Mouse (Mus musculus): ENCODE results near the gene Casp3. TPM values are rescaled to one million over a fixed set of nuclear protein-coding genes. Genes with fewer than 3 reads are reported as not detected.
"Not testable (repeated sequence)": the region's sequence is repeated elsewhere in the genome, so short reads cannot be mapped to it uniquely, and the experiment has no call there.

Gene Casp3
- 139 and 149 TPM in 2 replicates for polyA plus RNA-seq (2016; fragmentation: Nextera tagmentation; extraction: Ambion mirVana)

DNA sequence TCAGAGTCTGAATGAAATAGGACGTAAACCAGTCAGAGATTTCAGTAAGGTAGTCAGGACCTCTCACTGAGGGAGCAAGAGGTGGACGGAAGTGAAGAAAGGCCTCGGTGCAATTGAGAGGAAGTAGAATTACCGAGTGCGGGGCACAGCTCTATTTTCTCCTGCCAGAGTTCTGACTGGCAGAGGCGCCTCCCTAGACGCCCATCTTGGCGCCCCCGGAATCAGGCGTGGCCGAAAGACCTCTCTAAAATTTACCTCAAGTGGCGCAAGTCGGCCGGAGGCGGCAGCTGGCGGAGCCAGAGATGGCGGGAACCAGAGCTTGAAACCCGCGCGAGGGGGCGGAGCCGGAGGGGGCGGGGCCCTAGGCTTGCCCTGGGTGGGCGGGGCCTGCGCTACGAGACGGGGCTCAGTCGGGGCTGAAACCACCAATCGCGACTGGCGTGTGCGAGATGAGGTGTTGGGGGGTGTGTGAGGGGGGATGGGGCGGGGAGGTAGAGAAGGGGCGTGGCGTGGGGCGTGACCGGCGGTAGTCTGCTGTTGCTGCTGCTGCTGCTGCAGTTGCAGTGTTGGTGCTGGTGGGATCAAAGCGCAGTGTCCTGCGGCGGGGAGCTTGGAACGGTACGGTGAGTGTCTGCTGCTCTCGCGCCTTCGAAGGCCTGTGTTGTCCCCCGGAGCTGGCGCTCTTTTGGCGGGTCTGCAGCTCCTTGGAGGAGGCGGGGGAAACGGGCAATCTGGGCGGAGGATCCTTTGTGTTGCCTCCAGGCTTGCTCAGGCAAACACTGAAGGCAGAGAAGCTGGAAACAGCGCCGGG lies at the start of gene Casp3, which contains the start of gene Primpol:
Gene Casp3, plus strand, starts transcription at position 413 of the 811 bp plus-strand sequence.
Gene Primpol, minus strand, starts transcription at position 334 of the 811 bp plus-strand sequence.
- H3K4me3 ChIP-seq, result peak within 1 kb of the TSS; percentile 80
- no peaks in the 10 kb centered on the region for H3K9me3 ChIP-seq
- no peaks in the 10 kb centered on the region for H3K27me3 ChIP-seq (replicated peaks; ENCODE audit: low read depth, poor library complexity, severe bottlenecking)
- under 1% methylated on average over 54 of the region's 54 CpGs for WGBS
- H3K27ac ChIP-seq (replicated peaks), result peak within 1 kb of the TSS; percentile 96
- 0 out of 2 replicates have a peak, but pooled peaks cover 3% of the 10 kb centered on the region for H3K36me3 ChIP-seq (replicated peaks)
- peak; percentile 99 for DNase-seq (ENCODE audit: low spot score)
- peaks cover 38% of the 10 kb centered on the region for H3K4me1 ChIP-seq

DNA sequence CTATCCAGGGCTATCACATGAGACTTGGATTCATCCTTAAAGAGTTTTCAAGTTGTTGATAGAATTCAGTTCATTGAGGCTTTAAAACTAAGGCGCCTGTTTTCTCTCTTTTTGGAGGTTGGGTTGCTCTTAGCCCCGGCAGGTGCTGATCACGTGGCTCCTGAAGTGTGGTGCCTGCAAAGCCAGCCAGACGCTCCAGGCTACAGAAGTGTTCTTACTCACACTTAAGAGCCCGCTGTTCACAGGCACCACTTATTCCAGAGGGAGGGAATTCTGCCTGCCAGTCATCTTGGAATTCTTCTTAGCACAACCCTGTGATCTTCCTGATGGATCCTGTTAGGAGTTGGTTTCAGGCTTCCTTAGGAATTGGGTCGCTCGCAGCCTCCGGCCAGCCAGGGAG lies 49.1 kb upstream of the Casp3 start:
- no peak for DNase-seq (ENCODE audit: low spot score)
- Histone ChIP-seq H3K27me3 (replicated peaks; ENCODE audit: low read depth, poor library complexity, severe bottlenecking) (no peaks in the 10 kb centered on the region), H3K9me3 (no peaks in the 10 kb centered on the region), H3K36me3 (replicated peaks) (peaks cover 65% of the 10 kb centered on the region), H3K4me1 (no peaks in the 10 kb centered on the region), H3K4me3 (no peak overlapping the region), H3K27ac (replicated peaks) (no peak overlapping the region)
- WGBS, result 90% methylated on average over 8 of the region's 8 CpGs

DNA sequence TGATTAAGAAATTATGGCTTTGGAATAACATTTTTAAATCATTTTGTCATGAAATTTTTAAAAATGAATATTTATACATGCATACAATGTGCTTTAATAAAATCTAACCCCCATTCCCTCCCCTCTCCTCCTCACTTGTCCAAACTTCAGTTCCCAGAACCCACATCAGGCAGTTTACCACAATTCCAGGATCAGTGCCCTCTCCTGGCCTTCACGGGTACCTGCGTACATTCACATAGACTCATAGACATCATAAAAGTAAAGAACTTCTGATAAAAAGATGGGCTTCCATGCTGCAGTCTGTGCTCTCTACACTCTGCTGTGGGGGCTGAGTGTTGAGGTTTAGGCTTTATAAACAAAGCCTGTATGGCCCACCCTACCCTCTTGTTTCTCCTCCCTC lies 48.1 kb upstream of the Casp3 start:
- Histone ChIP-seq H3K9me3 (no peaks in the 10 kb centered on the region), H3K27me3 (replicated peaks; ENCODE audit: low read depth, poor library complexity, severe bottlenecking) (no peaks in the 10 kb centered on the region), H3K27ac (replicated peaks) (no peak overlapping the region), H3K4me1 (no peaks in the 10 kb centered on the region), H3K4me3 (no peak overlapping the region), H3K36me3 (replicated peaks) (peaks cover 67% of the 10 kb centered on the region)
- 90% methylated on average over 2 of the region's 2 CpGs for WGBS
- no peak for DNase-seq (ENCODE audit: low spot score)

DNA sequence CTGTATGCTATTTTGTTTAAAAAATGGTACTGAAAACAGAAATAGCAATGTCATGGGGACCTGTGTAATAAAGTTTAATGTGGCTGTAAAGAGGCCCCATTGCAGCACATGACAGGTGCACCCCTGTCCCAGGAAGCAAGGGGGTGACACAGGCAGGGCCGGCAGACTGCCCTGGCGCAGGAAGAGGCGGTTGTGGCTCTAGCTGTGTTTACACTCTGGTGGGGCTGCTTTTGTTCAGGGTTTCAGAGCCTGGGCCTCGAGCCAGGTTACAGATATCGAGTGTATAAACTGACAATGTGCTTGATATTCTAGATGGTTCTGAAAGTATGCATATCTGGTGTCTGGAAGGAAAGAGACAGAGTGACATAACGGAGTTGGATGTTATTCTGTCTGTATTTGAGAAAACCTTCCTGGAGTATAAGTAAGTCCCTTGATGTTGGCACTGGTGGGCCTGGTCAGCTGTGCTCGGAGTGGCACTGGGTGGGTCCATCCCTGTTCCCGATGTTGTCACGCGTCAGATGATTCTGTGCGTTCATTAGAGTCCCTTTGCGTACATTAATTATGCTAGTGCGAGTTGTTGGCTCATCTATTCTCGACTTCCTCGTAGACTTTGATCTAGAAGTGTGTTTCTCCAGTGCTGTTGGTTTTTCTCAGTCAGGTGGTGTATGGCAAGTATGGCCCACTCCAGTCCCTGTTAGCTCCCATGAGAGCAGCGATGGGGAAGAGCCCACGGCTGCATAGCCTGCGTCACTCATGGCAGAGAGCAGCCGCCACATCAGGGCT lies 47.2 kb upstream of the Casp3 start:
- no peak for DNase-seq (ENCODE audit: low spot score)
- Histone ChIP-seq H3K4me1 (no peaks in the 10 kb centered on the region), H3K27me3 (replicated peaks; ENCODE audit: low read depth, poor library complexity, severe bottlenecking) (no peaks in the 10 kb centered on the region), H3K36me3 (replicated peaks) (peaks cover 70% of the 10 kb centered on the region), H3K4me3 (no peak overlapping the region), H3K9me3 (no peaks in the 10 kb centered on the region), H3K27ac (replicated peaks) (no peak overlapping the region)
- WGBS, result 94% methylated on average over 19 of the region's 19 CpGs

DNA sequence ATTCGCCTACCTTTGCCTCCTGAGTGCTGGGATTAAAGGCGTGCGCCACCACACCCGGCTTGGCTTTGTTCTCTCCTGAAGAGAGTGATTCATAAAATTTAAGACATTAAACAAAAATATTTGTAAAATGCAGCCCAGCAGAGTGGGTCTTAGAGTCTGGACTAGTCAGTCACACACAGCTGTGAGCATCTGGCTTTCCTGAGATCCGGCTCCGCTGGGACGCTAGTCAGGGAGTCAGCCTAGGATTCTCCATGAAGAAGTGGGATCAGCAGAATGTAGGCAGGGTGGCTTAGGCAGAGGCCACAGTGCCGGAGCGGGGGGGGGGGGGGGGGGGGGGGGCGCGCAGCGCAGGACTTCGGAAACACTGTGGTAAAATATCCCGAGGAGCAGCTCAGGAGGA lies 46.4 kb upstream of the Casp3 start:
- Histone ChIP-seq H3K9me3 (no peaks in the 10 kb centered on the region), H3K27ac (replicated peaks) (no peak overlapping the region), H3K36me3 (replicated peaks) (peaks cover 68% of the 10 kb centered on the region), H3K27me3 (replicated peaks; ENCODE audit: low read depth, poor library complexity, severe bottlenecking) (no peaks in the 10 kb centered on the region), H3K4me1 (no peaks in the 10 kb centered on the region), H3K4me3 (no peak overlapping the region)
- no peak for DNase-seq (ENCODE audit: low spot score)
- 88% methylated on average over 10 of the region's 14 CpGs for WGBS

DNA sequence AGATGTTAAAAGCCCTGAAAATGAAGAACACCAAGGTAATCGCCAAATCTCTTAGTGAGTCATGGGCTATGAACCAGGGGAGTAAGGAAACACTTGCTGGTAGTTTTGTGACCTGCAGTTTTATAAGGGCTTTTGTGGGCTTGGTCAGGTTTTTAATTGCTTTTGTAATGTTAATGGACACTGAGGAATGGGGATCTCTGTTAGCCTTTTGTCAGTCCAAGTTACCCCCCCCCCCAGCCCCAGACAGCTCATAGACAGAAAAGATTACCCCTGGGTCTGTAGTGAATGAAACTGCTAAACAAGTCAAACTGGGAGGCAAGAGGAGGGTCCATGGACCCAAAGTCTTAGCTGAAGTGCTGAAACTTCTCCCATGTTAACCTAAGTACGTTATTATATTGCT lies 43.6 kb upstream of the Casp3 start:
- DNase-seq (ENCODE audit: low spot score), result no peak
- H3K27ac ChIP-seq (replicated peaks), result no peak overlapping the region
- WGBS, result 79% methylated on average over 2 of the region's 2 CpGs
- H3K27me3 ChIP-seq (replicated peaks; ENCODE audit: low read depth, poor library complexity, severe bottlenecking), result no peaks in the 10 kb centered on the region
- no peaks in the 10 kb centered on the region for H3K4me1 ChIP-seq
- H3K36me3 ChIP-seq (replicated peaks), result peaks cover 78% of the 10 kb centered on the region
- H3K9me3 ChIP-seq, result no peaks in the 10 kb centered on the region
- no peak overlapping the region for H3K4me3 ChIP-seq

DNA sequence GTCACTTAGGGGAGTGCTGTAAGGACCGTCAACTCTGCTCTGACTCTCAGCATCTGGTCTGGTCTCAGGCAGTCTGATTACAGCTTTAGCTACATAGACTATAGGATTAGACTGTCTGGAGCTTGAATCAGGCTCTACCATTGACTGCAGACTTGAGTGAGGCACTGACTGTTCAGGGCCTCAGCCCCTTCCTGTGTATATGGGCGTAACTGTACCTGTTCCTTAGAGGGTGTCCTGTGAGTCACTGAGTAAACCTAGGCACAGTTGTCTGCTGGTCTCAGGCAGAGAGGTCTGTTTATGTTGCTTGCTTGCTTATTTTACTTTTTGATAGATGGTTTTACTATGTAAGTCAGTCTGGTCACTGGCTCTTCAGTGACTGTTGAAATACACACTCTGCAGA lies 43.1 kb upstream of the Casp3 start:
- H3K27ac ChIP-seq (replicated peaks), result no peak overlapping the region
- no peaks in the 10 kb centered on the region for H3K4me1 ChIP-seq
- no peak overlapping the region for H3K4me3 ChIP-seq
- no peaks in the 10 kb centered on the region for H3K9me3 ChIP-seq
- peaks cover 83% of the 10 kb centered on the region for H3K36me3 ChIP-seq (replicated peaks)
- WGBS, result 91% methylated on average over 2 of the region's 2 CpGs
- DNase-seq (ENCODE audit: low spot score), result no peak
- no peaks in the 10 kb centered on the region for H3K27me3 ChIP-seq (replicated peaks; ENCODE audit: low read depth, poor library complexity, severe bottlenecking)

DNA sequence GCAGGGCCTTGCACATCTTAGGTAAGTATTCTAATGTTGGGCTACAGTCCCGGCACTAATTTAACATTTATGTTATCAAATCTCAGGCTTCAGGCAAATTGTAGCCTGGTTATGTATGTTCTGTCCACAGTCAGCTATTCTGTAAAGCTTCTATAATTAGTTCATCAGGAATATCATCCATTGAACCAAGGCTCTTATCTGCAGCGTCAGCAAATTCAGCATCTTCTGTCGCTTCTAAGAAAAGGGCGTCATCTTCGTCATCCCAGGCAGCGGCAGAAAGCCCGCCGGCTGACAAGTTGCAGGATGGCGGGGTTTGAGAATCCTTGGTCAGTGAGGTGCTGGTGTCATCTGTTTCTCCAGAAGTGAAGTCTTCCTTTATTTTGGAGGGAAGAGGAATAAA lies 38.3 kb upstream of the Casp3 start:
- 96% methylated on average over 9 of the region's 9 CpGs for WGBS
- Histone ChIP-seq H3K36me3 (replicated peaks) (peaks cover 79% of the 10 kb centered on the region), H3K9me3 (no peaks in the 10 kb centered on the region)

DNA sequence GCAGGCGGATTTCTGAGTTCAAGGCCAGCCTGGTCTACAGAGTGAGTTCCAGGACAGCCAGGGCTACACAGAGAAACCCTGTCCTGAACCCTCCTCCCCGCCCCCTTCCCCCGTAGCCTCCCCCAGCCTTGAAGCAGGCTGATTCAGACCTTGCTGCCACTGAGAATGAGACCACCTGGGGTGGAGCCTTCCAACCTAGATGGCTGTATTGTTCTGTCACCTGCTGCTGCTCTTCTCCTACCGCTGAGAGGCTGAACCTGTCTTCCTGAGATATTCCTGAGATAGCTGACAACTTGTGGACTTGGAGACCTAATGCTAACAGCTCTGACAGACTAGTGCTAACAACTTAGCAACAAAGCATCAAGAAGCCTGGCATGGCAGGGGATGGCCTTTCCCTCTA lies 32.8 kb upstream of the Casp3 start:
- 55% methylated on average over 4 of the region's 4 CpGs for WGBS
- not testable (repeated sequence) for DNase-seq (ENCODE audit: low spot score); H3K27ac ChIP-seq (replicated peaks); H3K27me3 ChIP-seq (replicated peaks; ENCODE audit: low read depth, poor library complexity, severe bottlenecking); H3K4me1 ChIP-seq; H3K4me3 ChIP-seq; H3K9me3 ChIP-seq
- H3K36me3 ChIP-seq (replicated peaks), result peaks cover 34% of the 10 kb centered on the region

More for the DNA sequence above, 38.3 kb upstream of the Casp3 start:
- Histone ChIP-seq H3K4me3 (no peak overlapping the region), H3K27ac (replicated peaks) (no peak overlapping the region), H3K27me3 (replicated peaks; ENCODE audit: low read depth, poor library complexity, severe bottlenecking) (no peaks in the 10 kb centered on the region), H3K4me1 (no peaks in the 10 kb centered on the region)
- DNase-seq (ENCODE audit: low spot score), result no peak

DNA sequence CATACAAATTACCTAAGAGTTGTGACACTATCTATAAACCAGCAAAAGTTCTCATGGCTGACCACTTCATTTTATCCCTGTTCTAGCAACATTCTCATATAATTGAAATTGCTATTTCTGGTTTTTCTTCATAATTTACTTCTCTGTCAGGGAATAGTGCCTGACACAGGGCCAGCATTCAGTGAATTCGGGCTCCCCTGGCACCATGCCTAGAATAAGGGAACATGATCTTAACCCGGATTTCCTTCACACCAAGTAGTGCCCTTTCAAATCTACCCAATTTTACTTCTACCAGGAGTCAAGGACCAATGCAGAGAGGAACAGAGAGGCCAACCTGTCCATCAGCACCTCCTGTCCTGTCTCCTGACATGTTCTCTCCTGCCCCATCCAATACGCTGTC lies 31.5 kb upstream of the Casp3 start:
- 94% methylated on average over 3 of the region's 3 CpGs for WGBS
- DNase-seq (ENCODE audit: low spot score), result no peak
- H3K4me3 ChIP-seq, result no peak overlapping the region
- no peaks in the 10 kb centered on the region for H3K4me1 ChIP-seq
- H3K27me3 ChIP-seq (replicated peaks; ENCODE audit: low read depth, poor library complexity, severe bottlenecking), result no peaks in the 10 kb centered on the region
- H3K36me3 ChIP-seq (replicated peaks), result peaks cover 26% of the 10 kb centered on the region
- H3K9me3 ChIP-seq, result no peaks in the 10 kb centered on the region
- no peak overlapping the region for H3K27ac ChIP-seq (replicated peaks)

DNA sequence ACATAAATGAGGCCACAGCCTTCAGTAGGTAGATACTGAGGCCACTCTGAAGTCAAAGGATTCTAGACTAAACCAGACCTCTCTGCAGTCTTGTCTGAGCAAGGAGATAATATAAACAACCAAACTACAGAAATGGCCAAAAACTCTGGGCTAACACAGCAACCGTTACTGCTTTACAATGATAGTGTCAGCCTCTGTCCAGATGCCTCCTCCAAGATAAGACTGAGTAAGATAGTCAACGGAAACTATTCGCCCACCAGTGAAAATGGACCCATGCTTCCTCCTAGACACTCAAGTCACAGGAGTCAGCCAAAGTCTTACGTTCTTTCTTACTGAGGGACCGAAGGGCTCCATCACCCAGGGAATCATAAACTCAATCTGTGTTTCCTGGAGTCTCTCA lies 29.2 kb upstream of the Casp3 start:
- no peaks in the 10 kb centered on the region for H3K4me1 ChIP-seq
- 94% methylated on average over 5 of the region's 5 CpGs for WGBS
- no peaks in the 10 kb centered on the region for H3K27me3 ChIP-seq (replicated peaks; ENCODE audit: low read depth, poor library complexity, severe bottlenecking)
- no peak overlapping the region for H3K27ac ChIP-seq (replicated peaks)
- no peaks in the 10 kb centered on the region for H3K9me3 ChIP-seq
- DNase-seq (ENCODE audit: low spot score), result no peak
- H3K4me3 ChIP-seq, result no peak overlapping the region
- peaks cover 6% of the 10 kb centered on the region; the same call in 1 of the 2 replicates for H3K36me3 ChIP-seq (replicated peaks)

DNA sequence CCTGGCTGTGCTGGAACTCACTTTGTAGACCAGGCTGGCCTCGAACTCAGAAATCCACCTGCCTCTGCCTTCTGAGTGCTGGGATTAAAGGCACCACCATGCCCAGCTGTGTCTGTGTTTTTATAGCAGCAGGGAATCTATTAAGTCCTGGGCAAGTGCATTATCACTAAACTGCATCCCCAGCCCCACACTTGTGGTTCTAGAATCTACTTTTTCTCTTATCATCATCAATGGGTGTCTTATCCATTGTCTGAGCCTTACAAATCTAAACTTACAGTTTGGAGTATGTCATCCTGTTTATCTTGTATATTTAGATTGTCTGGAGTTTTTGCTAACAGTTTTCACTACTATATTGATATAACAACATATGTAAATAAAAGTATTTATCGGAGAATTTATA lies 28.4 kb upstream of the Casp3 start:
- 92% methylated on average over 2 of the region's 2 CpGs for WGBS
- Histone ChIP-seq H3K27ac (replicated peaks) (no peak overlapping the region), H3K9me3 (no peaks in the 10 kb centered on the region), H3K4me3 (no peak overlapping the region), H3K36me3 (replicated peaks) (peaks cover 6% of the 10 kb centered on the region; the same call in 1 of the 2 replicates), H3K27me3 (replicated peaks; ENCODE audit: low read depth, poor library complexity, severe bottlenecking) (no peaks in the 10 kb centered on the region), H3K4me1 (no peaks in the 10 kb centered on the region)
- DNase-seq (ENCODE audit: low spot score), result no peak

DNA sequence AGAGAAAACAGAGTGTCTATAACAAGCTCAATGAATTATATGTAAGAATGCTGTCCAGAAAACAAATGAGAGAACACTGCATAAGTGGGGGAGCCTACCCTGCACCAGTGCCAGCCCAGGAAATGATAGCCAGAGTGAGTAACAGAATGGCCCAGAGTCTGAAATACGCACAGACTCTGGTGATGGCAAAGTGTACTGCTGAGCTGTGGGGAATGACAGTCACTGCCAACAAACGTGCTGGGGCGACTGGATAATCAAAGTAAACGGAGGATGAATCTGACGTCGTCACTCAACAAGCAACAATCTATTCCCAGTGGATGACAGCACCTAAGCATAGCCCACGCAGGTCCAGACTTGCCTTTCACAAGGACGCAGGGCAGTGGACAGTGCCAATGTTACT lies 24.0 kb upstream of the Casp3 start:
- Histone ChIP-seq H3K27me3 (replicated peaks; ENCODE audit: low read depth, poor library complexity, severe bottlenecking) (no peaks in the 10 kb centered on the region), H3K36me3 (replicated peaks) (peaks cover 11% of the 10 kb centered on the region), H3K4me1 (no peaks in the 10 kb centered on the region), H3K4me3 (no peak overlapping the region), H3K27ac (replicated peaks) (no peak overlapping the region), H3K9me3 (no peaks in the 10 kb centered on the region)
- 86% methylated on average over 8 of the region's 8 CpGs for WGBS
- no peak for DNase-seq (ENCODE audit: low spot score)

All from embryonic facial prominence, embryonic 10.5 days (tissue).